Mouse (Mus musculus): Measurements from ENCODE around the gene Ilf3.

The Ilf3 gene

DNA sequence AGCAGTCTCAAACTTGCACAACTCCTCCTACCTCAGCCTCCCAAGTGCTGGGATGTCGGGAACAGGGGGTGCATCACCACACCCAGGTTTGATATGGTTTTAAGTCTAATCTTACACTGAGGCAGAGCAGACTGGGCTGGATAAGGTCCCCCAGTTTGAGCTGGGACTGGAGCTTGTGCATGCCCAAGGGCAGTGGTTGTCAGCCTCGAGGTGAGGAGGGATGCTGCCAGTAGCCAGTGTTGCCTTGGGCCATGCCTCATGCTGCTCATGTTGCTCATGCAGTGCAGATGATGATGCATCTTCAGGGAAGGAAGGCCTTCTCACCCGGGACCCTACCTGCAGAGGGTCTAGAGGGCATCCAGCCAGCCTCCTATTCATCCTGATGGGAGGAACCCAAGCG is 37.9 kb downstream of the Ilf3 start:
- DNase-seq: no peak

DNA sequence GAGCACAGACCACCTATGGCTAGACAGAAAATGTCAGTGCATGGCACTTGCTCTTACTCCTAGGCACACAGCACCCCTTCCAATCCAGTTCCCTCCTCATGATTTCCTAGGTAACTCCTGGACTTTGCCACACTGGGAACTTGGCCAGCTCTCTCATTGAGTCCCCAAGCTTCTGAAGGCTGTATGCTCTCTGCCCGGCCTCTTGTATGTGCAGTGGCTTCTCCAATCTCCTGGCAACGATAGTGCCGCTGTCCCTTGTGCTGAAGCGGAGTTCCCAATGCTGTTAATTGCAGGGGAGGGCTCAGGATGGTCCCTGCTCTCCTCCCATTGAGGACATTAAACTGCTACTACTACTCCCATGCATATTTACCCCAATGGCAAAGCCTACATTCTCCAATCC is 40.3 kb downstream of the Ilf3 start:
- peak; percentile 56 for DNase-seq

DNA sequence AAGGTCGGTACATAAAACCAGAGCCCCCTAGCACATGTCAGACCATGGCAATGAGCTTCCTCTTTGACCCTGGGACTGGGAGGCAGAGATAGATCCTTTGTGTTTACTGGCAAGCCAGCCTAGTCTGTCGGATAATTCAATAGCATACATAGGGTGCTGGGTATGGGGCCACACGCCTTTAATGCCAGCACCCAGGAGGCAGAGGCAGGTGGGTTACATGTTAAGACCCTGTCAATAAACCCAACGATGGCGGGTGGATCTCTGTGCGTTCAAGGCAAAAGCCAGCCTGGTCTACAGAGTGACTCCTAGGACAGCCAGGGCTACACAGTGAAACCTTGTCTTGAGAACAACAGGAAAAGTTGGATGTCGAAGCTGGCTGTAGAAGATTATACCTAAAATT is 41.0 kb downstream of the Ilf3 start:
- no peak for DNase-seq

DNA sequence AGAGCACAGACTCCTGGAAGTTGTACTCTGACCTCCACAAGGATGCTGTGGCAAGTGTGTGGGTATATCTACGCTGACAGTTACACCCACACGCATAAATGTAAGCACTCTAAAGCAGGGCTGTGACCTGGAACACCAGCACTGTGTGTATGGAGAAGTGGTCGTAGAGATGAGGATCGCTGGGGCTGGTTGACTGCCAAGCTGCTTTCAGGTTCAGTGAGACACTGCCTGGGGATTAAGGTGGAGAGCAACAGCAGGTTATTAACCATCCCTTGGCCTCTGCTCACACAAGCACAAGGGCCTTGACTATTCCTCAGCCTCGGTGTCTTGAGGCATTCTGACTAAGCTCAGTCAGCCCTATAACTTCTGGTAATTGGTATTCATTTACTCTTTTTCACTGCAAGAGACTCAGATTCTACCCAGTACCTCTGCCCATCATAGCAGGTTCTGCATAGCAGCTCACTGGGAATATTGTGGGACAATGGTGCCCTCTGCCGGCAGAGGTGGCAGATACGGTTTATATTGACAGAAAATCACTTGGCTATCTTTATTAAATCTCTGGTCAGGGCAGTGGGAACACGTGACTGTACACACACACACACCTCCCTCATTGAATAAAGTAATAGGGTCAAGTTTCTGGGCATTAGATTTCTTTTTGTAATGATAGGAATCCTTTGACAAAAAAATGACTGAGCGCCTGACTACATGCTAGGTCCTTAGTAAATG is 42.1 kb downstream of the Ilf3 start:
- peak; percentile 92 for DNase-seq

DNA sequence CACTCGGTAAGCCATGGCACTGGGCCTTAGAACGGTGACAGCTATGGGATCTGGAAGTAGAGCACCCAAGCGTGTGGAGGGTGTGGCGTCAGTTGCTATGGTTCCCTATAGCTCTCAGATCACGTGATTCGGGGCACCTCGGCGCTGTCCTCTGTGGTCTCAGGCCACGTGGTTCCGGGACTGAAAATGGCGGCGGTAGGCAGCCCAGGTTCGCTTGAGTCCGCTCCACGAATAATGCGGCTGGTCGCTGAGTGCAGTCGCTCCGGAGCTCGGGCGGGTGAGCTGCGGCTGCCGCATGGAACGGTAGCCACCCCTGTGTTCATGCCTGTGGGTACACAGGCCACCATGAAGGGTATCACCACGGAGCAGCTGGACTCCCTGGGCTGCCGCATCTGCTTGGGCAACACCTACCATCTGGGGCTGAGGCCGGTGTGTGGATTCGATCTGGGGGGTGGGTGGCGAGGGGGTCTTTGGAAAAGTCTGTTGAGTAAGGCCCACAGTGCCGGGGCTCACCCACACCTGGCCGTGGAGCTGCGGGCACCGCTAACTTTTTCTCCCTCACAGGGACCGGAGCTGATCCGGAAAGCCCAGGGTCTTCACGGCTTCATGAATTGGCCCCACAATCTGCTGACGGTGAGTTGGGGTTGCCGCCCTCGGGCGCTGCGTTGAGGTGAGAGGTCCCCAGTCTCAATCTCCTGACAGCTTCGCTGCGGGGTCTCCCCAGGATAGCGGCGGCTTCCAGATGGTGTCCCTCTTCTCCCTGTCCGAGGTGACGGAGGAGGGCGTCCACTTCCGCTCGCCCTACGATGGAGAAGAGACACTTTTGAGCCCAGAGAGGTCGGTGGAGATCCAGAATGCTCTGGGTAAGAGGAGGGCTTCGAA is 44.2 kb downstream of the Ilf3 start, which contains the start of gene Qtrt1:
Gene Qtrt1, plus strand, starts transcription at position 169 of the 882 bp plus-strand sequence.
- DNase-seq: peak; percentile 94

DNA sequence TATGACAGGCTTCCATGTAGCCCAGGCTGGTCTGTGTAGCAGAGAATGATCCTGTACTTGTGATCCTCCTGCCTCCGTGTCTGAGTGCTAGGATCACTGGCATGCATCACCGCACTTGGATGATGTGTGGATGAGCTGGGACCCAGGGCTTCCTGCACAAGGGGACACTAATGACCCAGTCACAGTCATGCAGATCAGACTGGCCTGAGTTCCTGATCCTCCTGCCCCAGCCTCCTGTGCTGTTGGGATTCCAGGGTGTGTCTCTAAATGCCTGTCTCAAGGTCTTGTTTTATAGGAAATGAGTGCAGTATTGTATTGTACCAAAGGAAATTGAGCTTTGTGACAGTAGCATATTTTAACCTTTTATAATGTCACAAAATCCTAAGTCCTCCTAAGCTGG is 50.2 kb downstream of the Ilf3 start:
- no peak for DNase-seq

DNA sequence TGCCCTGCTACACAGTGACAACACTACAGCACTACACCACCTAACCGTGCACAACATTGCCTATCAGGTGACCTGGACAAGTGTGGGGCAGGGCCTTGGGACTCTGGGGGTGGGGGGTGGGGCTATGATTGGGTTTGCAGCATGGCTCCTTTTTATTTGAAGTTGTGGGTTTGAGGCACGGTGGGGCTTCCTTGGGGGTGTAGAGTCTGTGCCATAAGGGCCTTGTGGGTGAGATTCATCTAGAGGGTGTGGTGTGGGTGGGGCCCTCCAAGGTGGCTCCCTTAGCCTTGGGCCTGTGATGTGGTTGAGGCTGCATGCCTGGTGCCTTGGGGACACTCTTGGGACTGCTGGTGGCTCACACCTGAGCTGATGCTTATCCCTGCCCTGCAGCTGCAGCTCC is 52.0 kb downstream of the Ilf3 start:
- no peak for DNase-seq

DNA sequence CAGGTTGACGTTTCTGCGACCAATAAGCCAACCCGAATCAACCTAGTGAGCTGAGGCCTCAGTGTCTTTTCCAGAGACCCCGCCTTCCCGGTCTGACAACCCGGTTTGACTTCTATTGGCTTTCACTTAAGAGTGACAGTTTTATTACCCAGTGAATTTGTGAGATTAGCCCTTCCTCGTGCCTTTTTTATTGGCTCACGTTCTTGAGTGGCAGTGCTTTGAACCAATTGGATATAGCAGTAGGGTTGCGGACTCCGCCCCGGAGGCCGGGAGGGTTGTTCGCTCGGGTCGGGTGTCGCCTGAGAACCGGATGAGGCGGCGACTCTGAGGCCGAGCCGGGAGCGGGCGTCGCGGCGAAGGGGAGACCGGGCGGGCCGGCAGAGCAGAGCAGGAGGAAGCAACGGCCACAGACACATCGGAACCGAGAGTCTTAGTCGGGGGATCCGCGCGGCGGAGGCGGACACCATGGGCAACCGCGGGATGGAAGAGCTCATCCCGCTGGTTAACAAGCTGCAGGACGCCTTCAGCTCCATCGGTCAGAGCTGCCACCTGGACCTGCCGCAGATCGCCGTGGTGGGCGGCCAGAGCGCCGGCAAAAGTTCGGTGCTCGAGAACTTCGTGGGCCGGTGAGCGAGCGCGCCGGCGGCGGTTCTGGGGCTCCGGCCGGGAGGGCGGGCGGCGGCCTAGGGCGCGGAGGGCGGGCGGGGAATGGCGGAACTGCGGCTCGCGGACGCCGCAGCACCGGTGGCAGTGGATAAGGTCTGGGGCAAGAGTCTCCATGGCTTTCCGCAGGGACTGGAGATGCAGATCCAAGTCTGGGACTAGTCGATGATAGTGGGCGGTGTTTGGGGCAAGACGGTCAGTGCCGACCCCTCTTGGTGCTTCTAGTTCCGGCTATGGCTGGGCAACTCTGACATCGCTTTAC is 57.2 kb downstream of the Ilf3 start, which contains the start of gene Dnm2:
Gene Dnm2, plus strand, starts transcription at position 278 of the 925 bp plus-strand sequence.
- peak; percentile 100 for DNase-seq

DNA sequence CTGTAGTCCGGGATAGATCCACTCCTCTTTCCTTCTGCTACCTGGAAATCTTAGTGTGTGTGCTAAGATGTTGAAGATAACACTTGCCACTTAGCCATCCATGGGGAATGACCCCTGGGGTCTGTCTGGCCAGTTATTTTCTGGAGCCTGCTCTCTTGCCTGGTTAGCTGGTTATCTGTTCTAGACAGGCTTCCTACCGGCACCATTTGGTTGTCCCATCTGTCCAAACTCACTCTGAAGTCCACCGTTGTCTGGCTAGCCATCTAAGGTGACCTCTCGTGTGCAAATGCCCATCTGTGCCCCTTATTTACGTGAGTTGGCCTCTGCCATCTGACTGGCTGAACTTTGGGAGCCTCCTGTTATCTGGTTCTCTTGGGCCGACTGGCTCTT is 57.9 kb downstream of the Ilf3 start:
- DNase-seq: no peak

DNA sequence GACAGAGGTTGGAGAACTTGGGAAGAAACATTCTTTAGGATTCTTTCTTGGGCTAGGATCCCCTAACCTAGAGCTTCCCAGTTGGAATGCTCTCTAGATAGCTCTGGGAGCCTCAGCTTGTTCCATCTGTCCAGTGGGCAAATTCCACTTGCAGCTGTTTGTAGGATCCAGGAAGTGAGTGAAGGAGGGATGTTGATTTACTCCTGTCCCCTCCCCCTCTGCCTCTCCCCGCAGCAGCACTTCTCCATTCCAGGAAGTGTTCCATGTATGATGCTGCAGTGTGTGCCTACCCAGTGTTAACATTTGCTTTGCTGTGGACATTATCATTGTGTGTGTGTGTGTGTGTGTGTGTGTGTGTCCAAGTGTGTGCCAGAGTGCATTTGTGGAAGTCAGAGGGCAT is 58.3 kb downstream of the Ilf3 start:
- DNase-seq: peak; percentile 74

DNA sequence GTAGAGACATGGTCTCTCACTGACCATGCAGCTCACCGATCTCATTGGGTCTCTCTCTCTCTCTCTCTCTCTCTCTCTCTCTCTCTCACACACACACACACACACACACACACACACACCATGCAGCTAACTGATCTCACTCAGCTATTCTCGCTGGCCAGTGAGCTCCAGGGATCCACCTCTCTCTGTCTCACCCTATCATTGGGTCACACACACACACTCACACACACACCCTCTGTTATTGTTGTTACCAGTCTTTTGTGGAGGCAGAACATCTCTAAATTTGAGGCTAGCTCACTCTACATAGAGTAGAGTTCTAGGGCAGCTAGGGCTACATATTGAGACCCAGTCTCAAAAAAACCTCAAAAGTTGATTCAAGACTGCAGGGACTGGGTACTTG is 58.9 kb downstream of the Ilf3 start:
- no peak for DNase-seq

DNA sequence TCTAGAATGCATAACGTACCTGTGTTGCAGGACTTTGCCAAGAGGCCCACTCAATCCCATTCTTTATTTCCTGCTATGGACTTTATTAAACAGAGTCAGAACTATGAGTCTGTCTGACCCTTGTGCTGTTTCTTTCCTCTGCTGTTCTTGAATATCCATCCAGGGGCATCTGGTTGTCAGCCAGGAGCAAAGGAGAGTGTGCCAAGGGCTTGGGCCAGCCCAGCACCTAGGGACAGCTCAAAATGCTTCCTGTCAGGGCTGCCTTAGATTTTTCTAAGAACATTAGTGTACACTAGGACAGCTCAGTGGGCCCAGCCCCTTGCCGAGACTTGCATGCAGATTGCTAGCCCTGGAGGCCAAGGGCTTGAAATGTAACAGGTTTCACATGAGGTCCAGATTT is 60.1 kb downstream of the Ilf3 start:
- peak; percentile 41 for DNase-seq

DNA sequence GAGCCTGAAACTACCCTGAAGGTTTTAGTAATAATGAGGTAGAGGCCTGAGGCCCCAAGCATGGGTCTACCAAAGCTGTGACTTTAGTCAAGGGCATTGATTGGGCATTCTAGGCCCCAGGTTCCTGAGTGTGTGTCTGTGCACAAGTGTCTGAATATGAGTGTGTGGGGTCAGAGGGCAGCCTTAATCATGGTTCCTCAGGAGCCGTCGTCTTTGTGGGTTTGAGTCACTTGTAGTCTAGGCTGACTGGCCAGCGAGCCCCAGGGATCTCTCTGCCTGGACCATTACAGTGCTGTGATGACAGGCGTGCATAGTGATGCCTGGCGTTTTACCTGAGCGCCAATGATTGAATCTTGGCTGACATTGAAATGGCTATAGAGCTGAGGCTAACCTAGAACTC is 60.5 kb downstream of the Ilf3 start:
- no peak for DNase-seq

DNA sequence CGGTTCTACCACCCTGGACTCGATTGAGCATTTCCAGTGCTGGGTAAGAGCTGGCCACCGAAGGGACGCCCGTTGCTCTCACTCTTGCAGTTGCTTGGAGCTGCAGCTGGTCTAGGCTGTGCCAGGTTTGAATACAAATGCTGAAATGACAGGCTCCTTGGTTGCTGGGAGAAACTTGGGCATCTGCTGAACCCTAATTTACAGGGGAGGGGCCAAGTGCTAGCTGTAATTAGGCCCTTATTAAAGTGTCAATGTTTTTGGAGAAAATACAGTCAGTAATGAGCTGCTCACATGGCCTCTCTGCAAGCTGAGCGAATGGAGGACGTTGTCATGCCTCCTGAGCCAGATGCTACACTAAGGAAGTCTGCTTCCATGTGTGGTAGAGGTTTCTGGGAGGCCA is 63.1 kb downstream of the Ilf3 start:
- no peak for DNase-seq

DNA sequence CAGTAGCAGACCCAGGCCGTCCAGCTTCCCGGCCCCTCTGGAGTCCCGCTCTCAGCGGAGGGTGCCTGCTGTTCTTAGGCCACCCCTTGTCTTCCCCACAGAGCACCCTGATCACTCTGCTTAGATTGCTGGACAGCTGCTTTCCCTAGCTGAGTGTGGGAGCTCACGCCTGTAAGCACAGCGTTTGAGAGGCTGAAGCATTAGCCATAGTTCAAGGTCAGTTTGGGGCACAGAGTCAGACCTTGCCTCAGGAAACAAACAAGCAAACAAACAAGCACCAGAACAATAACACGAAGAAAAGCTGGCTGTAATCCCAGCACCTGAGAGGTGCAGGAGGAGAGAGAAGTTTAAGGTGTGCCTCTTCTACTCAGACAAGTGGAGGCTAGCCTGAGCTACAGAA is 64.4 kb downstream of the Ilf3 start:
- no peak for DNase-seq

DNA sequence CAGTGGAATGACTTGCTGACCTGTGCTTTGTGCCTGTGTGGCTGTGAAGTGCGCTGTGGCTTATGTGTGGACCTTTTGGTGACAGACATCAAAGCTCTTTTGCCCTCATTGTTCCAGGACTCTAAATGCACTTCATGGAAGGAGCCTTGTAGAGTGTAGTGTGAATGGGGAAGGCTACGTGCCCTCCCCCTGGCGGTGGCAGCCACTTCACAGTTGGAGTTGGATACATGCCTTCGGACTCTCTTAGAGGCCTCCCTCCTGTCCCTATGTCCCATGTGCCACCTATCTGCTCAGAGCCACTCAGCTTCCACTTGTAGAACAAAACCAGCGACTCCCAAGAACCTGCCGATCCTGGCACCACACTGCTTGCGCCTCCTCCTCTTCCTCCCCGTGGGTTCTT is 66.1 kb downstream of the Ilf3 start:
- peak; percentile 80 for DNase-seq

DNA sequence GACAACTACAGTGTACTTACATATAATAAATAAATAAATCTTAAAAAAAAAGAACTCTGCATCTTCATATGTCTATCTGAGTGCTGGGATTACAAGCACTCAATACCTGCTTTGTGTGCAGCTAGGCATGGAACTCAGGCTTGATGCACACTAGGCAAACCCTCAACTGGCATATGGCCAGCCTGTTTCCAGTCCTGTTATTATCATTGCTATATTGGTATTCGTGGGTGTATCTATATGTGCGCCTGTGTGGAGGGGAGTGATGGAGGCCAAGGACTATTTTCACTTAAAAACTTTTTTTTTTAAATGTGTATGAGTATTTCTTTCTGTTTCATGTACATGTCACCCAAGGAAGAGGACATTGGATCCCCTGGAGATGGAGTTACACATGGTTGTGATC is 66.7 kb downstream of the Ilf3 start:
- DNase-seq: no peak

DNA sequence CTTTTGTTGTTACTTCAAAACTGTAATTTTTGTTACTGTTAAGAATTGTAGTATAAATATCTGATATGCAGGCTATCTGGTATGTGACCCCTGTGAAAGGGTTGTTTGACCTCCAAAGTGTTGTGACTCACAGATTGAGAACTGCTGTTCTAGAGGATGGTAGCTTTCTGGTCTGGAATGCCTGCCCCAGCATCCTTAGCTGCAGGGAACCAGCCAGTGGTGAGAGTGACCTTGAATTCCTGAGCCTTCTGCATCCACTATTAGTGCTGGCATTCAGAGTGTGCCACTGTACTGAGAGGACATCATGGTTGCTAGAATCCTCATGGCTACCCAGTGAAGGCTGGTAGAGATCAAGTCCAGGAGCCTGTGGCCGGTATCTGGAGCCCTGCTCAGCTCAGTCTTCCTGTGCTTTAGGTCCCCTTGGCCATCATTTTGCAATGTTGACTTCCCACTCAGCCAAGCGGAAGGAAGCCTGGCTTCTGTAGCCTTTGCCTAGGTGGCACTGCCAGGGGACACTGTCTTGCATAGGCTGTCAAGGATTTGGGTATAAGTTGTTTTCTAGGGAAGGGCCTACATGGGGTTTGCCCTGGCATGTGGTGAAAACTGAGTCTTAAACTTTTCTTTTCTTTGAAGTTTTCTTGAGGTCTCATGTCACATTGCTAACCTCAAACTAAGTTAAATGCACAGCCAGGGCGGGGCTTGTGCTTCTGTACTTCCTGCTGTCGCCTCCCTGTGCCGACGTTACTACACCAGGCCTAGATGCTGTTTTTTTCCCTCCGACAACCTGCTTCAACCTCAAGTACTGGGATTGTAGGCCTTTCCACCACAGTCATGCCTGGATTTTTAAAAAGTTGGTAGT is 68.3 kb downstream of the Ilf3 start:
- DNase-seq: peak; percentile 78

DNA sequence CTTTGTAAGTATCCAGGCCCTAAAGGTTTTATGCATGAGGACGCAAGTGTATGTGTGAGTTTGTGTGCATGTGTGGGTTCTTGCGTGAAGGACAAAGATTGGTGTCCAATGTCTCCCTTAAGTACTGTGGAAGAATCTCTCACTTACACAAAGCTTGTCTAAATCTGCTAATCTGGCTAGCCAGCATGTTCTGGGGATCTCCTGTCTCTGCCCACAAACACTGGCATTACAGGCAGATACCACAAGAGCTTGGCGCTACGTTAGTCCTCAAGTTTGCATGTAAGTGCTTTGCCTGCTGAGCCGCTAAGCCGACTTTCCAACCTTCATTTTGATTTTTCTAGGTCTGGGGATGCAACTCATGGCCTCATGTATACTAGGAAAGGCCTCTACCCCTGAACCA is 69.9 kb downstream of the Ilf3 start:
- DNase-seq: no peak

DNA sequence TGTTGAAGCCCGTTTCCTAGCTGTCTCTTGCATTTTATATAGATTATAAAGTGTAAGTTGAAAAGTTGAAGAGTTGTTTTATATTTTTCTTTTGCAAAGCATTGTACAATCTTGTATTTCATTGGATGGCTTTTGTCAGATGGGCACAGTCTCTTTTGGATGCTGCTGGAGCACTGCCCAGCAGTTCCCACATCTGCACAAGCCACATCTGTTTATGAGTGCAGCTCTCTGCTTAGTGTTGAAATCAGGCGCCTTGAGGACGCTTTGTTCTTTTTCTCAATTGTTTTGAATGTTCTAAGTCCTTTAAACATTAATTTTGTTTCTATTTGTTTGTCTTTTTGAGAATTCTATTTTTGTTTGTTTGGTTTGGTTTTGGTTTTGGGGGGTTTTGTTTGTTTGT is 70.5 kb downstream of the Ilf3 start:
- peak; percentile 67 for DNase-seq

DNA sequence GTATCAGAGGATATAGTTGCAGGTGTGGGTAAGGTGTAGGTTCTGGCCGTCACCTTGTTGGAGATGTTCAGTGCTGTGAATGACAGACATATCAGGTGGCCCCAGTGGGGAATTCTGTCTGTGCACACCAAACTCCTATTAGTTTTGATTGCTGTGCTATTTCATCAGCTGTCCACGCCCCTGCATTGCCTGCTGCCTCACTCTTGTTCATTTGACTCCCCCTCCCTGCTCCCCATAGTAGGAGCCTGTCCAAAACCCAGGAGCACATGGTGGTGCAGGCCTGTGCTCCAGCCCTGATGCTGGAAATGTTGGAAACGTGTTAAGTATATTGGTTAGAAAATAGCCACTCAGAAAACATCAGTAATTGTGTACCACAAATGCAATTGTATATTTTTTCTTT is 71.8 kb downstream of the Ilf3 start:
- DNase-seq: no peak

DNA sequence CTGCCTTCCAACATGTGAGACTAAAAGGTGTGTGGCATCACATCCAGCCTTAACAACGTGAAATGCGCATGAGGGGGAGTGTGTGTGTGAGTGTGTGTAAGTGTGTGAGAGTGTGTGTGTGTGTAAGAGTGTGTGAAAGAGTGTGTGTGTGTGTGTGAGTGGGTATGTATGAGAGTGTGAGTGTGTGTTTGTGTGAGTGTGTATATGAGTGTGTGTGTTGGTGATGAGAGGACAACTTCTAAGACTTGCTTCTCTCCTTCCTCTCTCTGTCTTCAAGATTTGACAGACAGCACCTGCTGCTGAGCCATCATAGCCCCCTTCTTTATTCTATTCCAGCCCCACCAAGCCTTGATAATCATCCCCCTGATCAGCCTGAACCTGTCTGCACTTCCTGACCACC is 72.2 kb downstream of the Ilf3 start:
- DNase-seq: no peak

All from lung, postnatal 36 days (tissue).